Mouse (Mus musculus) forebrain, postnatal 0 days (tissue): Measurements from ENCODE around the gene Ptgfrn. TPM values are rescaled to one million over a fixed set of nuclear protein-coding genes. Genes with fewer than 3 reads are reported as not detected.

ENCODE experiments used
- ATAC-seq: fragments of 200-750 bp; cut with Nextera tagmentation; 2 replicates; pipeline ENCODE4 v1.8.0; 2017; ENCODE audit warnings: mild to moderate bottlenecking, moderate library complexity
- DNase-seq: peaks from one replicate; pipeline ENCODE4 v3.0.0-alpha.2; 2015
- H3K27ac ChIP-seq: fragments of 300-500 bp; sonication (generic); 2 replicates; pipeline ENCODE4 v1.5.1; 2014; ENCODE audit warnings: low read depth, mild to moderate bottlenecking, antibody characterized with exemption, low read length, moderate library complexity, mixed read lengths
- H3K27me3 ChIP-seq: fragments of 300-500 bp; sonication (generic); 2 replicates; pipeline ENCODE4 v1.6.1; 2014; ENCODE audit warnings: mild to moderate bottlenecking, low read length, mixed read lengths; ENCODE audit not compliant: insufficient read depth
- H3K36me3 ChIP-seq: fragments of 300-500 bp; sonication (generic); 2 replicates; pipeline ENCODE4 v1.6.1; 2014; ENCODE audit warnings: mild to moderate bottlenecking, moderate library complexity; ENCODE audit not compliant: insufficient read depth
- H3K4me1 ChIP-seq: fragments of 300-500 bp; sonication (generic); 2 replicates; pipeline ENCODE4 v1.6.1; 2014; ENCODE audit warnings: antibody characterized with exemption; ENCODE audit not compliant: insufficient read depth
- H3K4me2 ChIP-seq: fragments of 300-500 bp; sonication (generic); 2 replicates; pipeline ENCODE4 v1.6.1; 2014; ENCODE audit warnings: low read depth, mild to moderate bottlenecking, moderate library complexity
- H3K4me3 ChIP-seq: fragments of 300-500 bp; sonication (generic); 2 replicates; pipeline ENCODE4 v1.5.1; 2014; ENCODE audit warnings: low read depth, low read length, mixed read lengths
- H3K9ac ChIP-seq: fragments of 300-500 bp; sonication (generic); 2 replicates; pipeline ENCODE4 v1.6.1; 2014; ENCODE audit warnings: mild to moderate bottlenecking
- H3K9me3 ChIP-seq: fragments of 300-500 bp; sonication (generic); 2 replicates; pipeline ENCODE4 v1.6.1; 2016; ENCODE audit warnings: low read length
- CTCF ChIP-seq: sonication (generic); IDR thresholded peaks from 2 replicates; pipeline ENCODE4 v1.5.1; 2016; ENCODE audit warnings: antibody characterized with exemption, control low read depth, low read depth
- WGBS: fragments of 180-500 bp; shearing (Covaris S2); extraction: QIAGEN DNeasy Blood & Tissue Kit; methylation state at CpG from one replicate; pipeline ENCODE4 v1.1.7; 2014; 5-methylcytosine and 5-hydroxymethylcytosine counted together
- polyA plus RNA-seq: library from polyadenylated mRNA; unstranded; fragments of >200 nt; fragmentation: Nextera tagmentation; extraction: Ambion mirVana; gene quantifications from 2 replicates; pipeline ENCODE4 v1.2.1, GENCODE M21; 2015
- total RNA-seq: library from RNA; depleted of rRNA; stranded (reverse); fragments of >200 nt; gene quantifications from 2 replicates; pipeline ENCODE4 v1.2.3, GENCODE M21; 2014; rRNA removed

Gene Ptgfrn
- 37.7 and 40.2 TPM in 2 replicates for total RNA-seq
- 2.7 and 3.2 TPM in 2 replicates for polyA plus RNA-seq

DNA sequence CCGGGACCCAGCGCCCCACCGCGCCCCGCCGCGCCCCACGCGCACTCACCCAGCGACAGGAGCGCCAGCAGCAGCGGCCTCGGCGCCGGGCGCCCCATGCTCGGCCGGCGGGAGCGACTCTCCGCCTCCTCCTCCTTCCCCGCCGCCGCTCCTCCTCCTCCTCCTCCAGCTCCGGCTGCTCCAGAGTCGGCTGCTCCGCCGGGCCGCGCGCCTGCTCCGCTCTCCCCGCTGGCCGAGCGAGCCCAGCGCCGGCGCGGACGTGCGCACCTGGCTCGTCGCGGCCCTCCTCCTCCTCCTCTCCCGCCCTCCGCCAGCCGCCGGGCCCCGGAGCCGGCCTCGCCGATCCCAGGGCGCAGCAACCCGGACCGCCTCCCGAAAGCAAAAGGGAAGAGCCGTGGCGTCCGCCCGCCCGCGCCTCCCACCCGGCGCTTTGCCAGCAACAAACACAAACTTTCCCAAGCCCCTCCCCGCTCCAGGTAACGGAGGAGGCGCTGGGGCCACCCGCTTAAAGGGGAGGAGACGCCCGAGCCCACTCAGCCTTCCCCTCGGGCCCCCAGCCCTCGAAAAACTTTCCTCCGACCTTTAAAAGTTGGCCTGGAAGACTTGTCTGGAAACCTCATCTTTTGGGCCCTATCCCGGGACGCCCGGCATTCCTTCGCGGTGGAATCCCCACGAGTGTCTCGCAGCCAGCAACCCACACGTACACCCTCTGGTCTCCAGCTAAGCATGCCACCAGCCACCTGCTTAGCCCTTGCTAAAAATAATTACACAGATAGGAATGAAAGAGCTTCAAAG, at the start of gene Ptgfrn:
TSS of gene Ptgfrn (minus strand) at position 236 of the 795 bp plus-strand sequence.
- peak within 1 kb of the TSS; percentile 90 for H3K4me2 ChIP-seq
- peak; percentile 68 for DNase-seq
- H3K4me1 ChIP-seq, result peaks cover 20% of the 10 kb centered on the region
- no peaks in the 10 kb centered on the region for H3K36me3 ChIP-seq
- H3K27ac ChIP-seq, result peak within 1 kb of the TSS; percentile 70
- H3K4me3 ChIP-seq, result peak within 1 kb of the TSS; percentile 70
- H3K27me3 ChIP-seq, result no peaks in the 10 kb centered on the region
- no peak for TF ChIP-seq CTCF
- peak; percentile 78 for ATAC-seq
- H3K9me3 ChIP-seq, result no peaks in the 10 kb centered on the region
- WGBS, result 1% methylated on average over 43 of the region's 81 CpGs
- H3K9ac ChIP-seq, result peak within 1 kb of the TSS; percentile 78

DNA sequence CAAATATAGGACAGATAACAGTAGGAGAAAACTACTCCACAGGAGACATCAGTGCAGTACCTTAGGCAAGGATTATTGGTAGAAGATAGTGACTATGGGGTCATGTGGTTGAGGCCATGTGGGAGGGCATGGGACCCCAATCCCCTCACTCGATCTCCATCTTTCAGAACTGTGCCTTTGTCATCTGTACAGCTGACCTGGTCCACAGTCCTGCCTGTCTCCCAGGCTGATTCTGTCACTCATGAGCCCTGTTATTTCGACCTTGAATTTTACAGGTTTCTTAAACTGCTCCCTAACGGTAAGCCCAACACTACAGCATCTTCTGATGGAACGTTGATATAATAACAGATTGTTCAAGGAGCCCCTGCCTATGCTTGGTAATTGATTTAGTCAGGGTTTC, 49.6 kb upstream of the Ptgfrn start:
- no peaks in the 10 kb centered on the region for H3K36me3 ChIP-seq
- H3K27me3 ChIP-seq, result no peaks in the 10 kb centered on the region
- no peak overlapping the region for H3K4me3 ChIP-seq
- no peak for DNase-seq
- no peak for ATAC-seq
- no peak for TF ChIP-seq CTCF
- H3K4me1 ChIP-seq, result peaks cover 17% of the 10 kb centered on the region
- 91% methylated on average over 4 of the region's 4 CpGs for whole genome bisulfite sequencing
- H3K9me3 ChIP-seq, result no peaks in the 10 kb centered on the region
- H3K4me2 ChIP-seq, result no peak overlapping the region
- H3K9ac ChIP-seq, result no peak overlapping the region
- no peak overlapping the region for H3K27ac ChIP-seq

GRCm38 (mm10) chr3:101154067-101154466, 44.0 kb upstream of the Ptgfrn start:
- Histone ChIP-seq H3K36me3 (no peaks in the 10 kb centered on the region), H3K4me3 (no peak overlapping the region), H3K9me3 (no peaks in the 10 kb centered on the region), H3K27me3 (no peaks in the 10 kb centered on the region), H3K27ac (no peak overlapping the region), H3K4me1 (no peaks in the 10 kb centered on the region), H3K4me2 (no peak overlapping the region), H3K9ac (no peak overlapping the region)
- no peak for ATAC-seq
- TF ChIP-seq CTCF, result no peak
- no peak for DNase-seq
- WGBS, result 98% methylated on average over 1 of the region's 1 CpGs

GRCm38 (mm10) chr3:101153341-101153740, 43.3 kb upstream of the Ptgfrn start:
- no peak overlapping the region for H3K27ac ChIP-seq
- H3K4me2 ChIP-seq, result no peak overlapping the region
- 74% methylated on average over 3 of the region's 3 CpGs for WGBS
- TF ChIP-seq CTCF, result no peak
- no peak for DNase-seq
- H3K4me3 ChIP-seq, result no peak overlapping the region
- no peaks in the 10 kb centered on the region for H3K36me3 ChIP-seq
- no peaks in the 10 kb centered on the region for H3K27me3 ChIP-seq
- no peaks in the 10 kb centered on the region for H3K9me3 ChIP-seq
- ATAC-seq, result no peak
- no peak overlapping the region for H3K9ac ChIP-seq
- no peaks in the 10 kb centered on the region for H3K4me1 ChIP-seq

DNA sequence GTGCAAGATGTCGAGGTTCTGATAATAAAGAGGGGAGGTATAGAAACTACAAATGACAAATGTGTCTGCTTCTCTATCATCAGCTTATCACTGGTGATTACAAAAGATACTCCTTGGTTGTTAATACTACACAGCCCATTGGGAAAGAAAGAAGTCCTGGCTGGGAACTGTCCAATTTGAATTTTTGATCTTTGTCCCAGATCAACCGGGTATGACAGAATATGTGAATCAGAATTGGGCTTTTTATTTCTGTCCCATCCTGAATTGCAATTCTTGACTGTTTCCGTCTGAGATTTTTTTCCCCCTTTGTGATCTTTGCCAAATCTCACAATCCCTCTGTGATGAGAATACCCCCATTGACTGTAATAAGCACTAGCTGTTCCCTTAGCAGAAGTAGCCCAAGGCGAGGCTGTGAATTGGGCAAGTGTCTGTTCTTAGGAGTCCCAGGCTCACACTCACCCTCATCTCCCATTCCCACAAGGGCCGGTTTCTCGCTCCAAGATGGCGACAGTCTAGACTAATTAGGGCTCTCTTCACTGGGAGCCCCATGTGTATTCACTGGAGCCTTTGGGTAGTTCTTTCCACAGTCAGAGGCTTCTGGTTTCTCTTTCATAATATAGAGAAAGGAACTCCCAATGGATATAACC, 36.2 kb upstream of the Ptgfrn start:
- H3K27me3 ChIP-seq, result no peaks in the 10 kb centered on the region
- ATAC-seq, result no peak
- WGBS, result 42% methylated on average over 7 of the region's 7 CpGs
- DNase-seq, result peak; percentile 36
- H3K9ac ChIP-seq, result 0 out of 2 replicates have a peak overlapping the region, but pooled peaks have one; percentile 39
- H3K4me2 ChIP-seq, result peak overlapping the region; percentile 41
- peak overlapping the region; percentile 86 for H3K27ac ChIP-seq
- H3K4me3 ChIP-seq, result no peak overlapping the region
- peaks cover 25% of the 10 kb centered on the region for H3K4me1 ChIP-seq
- TF ChIP-seq CTCF, result no peak
- 0 out of 2 replicates have a peak, but pooled peaks cover 4% of the 10 kb centered on the region for H3K9me3 ChIP-seq
- no peaks in the 10 kb centered on the region for H3K36me3 ChIP-seq

DNA sequence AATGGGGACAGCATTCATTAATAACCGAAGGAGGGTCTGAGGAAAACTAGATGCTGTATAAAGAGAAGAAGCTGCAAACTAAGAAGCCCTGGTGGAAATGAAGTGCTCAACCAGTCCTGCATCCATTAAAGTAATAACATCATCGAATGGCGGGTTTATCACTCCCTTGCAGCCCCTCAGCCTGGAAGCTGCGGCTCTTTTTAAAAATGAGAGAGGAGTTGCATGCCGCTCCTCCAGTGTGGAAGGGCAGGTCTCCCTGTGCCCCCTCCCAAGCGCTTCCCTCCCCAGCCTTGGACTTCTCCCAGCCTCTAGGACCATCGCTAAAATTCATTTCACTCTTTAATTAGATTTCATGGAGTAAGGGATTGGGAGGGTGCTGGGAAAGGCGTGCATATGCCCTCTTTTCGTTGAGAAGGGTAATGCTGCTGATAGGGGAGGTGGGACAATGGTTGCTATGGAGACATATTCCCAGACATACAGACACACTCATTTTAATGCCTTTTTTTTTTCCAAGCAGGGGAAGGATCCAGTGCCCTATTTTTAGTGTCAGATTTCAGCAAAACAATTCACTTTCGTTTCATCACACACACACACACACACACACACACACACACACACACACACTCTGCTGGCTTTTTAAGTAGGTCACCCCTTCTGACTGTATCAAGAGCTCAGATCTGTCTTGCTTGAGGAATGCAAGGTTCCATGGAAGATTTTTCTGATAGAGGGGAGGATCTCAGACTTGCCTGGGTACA, 35.4 kb upstream of the Ptgfrn start:
- peak overlapping the region; percentile 13; the same call in 1 of the 2 replicates for H3K4me3 ChIP-seq
- 16% methylated on average over 10 of the region's 10 CpGs for WGBS
- 0 out of 2 replicates have a peak, but pooled peaks cover 4% of the 10 kb centered on the region for H3K9me3 ChIP-seq
- DNase-seq (peak; percentile 82), ATAC-seq (peak; percentile 95)
- no peaks in the 10 kb centered on the region for H3K36me3 ChIP-seq
- peaks cover 25% of the 10 kb centered on the region for H3K4me1 ChIP-seq
- no peak; the same call in 1 of the 2 replicates for TF ChIP-seq CTCF
- peak overlapping the region; percentile 86 for H3K27ac ChIP-seq
- H3K27me3 ChIP-seq, result no peaks in the 10 kb centered on the region
- H3K9ac ChIP-seq, result peak overlapping the region; percentile 39
- peak overlapping the region; percentile 41 for H3K4me2 ChIP-seq
